Mouse (Mus musculus): ENCODE results near the gene Lyve1.

GRCm38 (mm10) chr7:110865038-110865437 lies 2.0 kb upstream of the Lyve1 start:
- TF ChIP-seq TAL1 (conservative IDR thresholded peaks at IDR 0.05; ENCODE audit: low read depth, low read length): no peak
- TF ChIP-seq CTCF (IDR thresholded peaks at IDR 0.05; ENCODE audit: low read depth, low read length): no peak
- no peak for TF ChIP-seq GATA1 (IDR thresholded peaks at IDR 0.05; ENCODE audit: borderline replicate concordance, low read length)
- TF ChIP-seq POLR2AphosphoS5 (IDR thresholded peaks at IDR 0.05; ENCODE audit: insufficient replicate concordance, low read depth, low read length): no peak
- TF ChIP-seq GATA2 (IDR thresholded peaks at IDR 0.05; ENCODE audit: borderline replicate concordance, low read depth, low read length): no peak
